Mouse (Mus musculus) myocyte (in vitro differentiated cells): ENCODE results near the gene Ung.

ENCODE experiments used
- CEBPB ChIP-seq: IDR thresholded peaks from 2 replicates; pipeline ENCODE4 v1.6.1; 2011; ENCODE audit warnings: mild to moderate bottlenecking, moderate library complexity; ENCODE audit not compliant: poor library complexity, insufficient read depth, severe bottlenecking
- E2F4 ChIP-seq: IDR thresholded peaks from one replicate; pipeline ENCODE4 v1.6.1; 2011; ENCODE audit warnings: mild to moderate bottlenecking, control low read depth, moderate library complexity; ENCODE audit not compliant: insufficient read depth
- MAX ChIP-seq: IDR thresholded peaks from one replicate; pipeline ENCODE4 v1.6.1; 2011; ENCODE audit warnings: low read depth, mild to moderate bottlenecking, control low read depth
- MYOD1 ChIP-seq, 3 experiments: IDR thresholded peaks; one replicate each; pipeline ENCODE4 v1.6.1; 2011; ENCODE audit warnings: control low read depth in 2 of 3, low read depth in 2 of 3, mild to moderate bottlenecking in 2 of 3, moderate library complexity in 1 of 3; ENCODE audit not compliant: insufficient read length in 2 of 3, control insufficient read depth in 1 of 3
- POLR2A ChIP-seq: IDR thresholded peaks from one replicate; pipeline ENCODE4 v1.6.1; 2011; ENCODE audit warnings: low read depth, mild to moderate bottlenecking, control low read depth, moderate library complexity; ENCODE audit not compliant: insufficient read length
- POLR2AphosphoS2 ChIP-seq: IDR thresholded peaks from one replicate; pipeline ENCODE4 v1.6.1; 2011; ENCODE audit warnings: low read depth, control low read depth; ENCODE audit not compliant: insufficient read length
- REST ChIP-seq: IDR thresholded peaks from one replicate; pipeline ENCODE4 v1.6.1; 2011; ENCODE audit warnings: mild to moderate bottlenecking, control low read depth, moderate library complexity; ENCODE audit not compliant: insufficient read depth, insufficient read length
- SRF ChIP-seq: IDR thresholded peaks from one replicate; pipeline ENCODE4 v1.6.1; 2011; ENCODE audit warnings: low read depth; ENCODE audit not compliant: control insufficient read depth, insufficient read length
- TCF12 ChIP-seq: IDR thresholded peaks from one replicate; pipeline ENCODE4 v1.6.1; 2011; ENCODE audit warnings: mild to moderate bottlenecking, control low read depth; ENCODE audit not compliant: poor library complexity, insufficient read depth, severe bottlenecking
- TCF3 ChIP-seq: IDR thresholded peaks from one replicate; pipeline ENCODE4 v1.6.1; 2011; ENCODE audit warnings: low read depth, control low read depth; ENCODE audit not compliant: insufficient read length
- USF1 ChIP-seq: IDR thresholded peaks from one replicate; pipeline ENCODE4 v1.6.1; 2011; ENCODE audit warnings: low read depth, mild to moderate bottlenecking, control low read depth, moderate library complexity

DNA sequence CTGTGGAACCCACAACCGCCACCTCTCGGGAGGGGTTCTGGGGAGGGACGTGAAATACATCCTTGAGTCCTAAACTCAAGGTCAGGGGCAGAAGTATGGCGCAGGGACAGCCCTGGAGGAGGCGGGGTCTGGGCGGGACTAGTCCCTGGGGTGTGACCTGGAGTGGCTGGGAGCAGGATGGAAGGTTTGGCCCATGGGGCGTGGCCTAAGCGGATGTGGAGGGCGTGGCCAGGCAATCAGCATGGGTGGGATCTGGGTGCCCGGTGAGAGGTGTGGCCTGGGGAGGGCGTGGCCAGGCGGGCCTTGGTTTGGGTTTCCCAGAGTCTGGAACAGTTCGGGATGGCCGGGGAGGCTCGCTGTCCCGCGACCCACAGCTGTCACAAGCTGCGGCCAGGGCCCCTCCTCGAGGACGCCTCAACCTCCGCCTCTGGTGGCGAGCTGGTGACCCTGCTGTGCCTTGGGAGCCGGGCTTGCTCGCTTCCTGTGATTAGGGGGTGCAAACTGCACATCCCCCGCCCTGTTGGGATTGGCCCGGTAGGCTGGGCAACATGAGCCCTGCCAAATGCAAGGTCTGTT, 45.5 kb downstream of the Ung start:
- no peak for TF ChIP-seq USF1
- no peak for TF ChIP-seq TCF3
- no peak for TF ChIP-seq TCF12
- TF ChIP-seq POLR2A: peak; percentile 85
- TF ChIP-seq E2F4: no peak
- TF ChIP-seq CEBPB: no peak
- peak; percentile 46 for TF ChIP-seq POLR2AphosphoS2
- no peak for TF ChIP-seq REST
- TF ChIP-seq SRF: peak; percentile 47
- no peak for TF ChIP-seq MAX
- TF ChIP-seq MYOD1 (IDR thresholded peaks at IDR 0.05; ENCODE audit: control insufficient read depth in 1 of 3, insufficient read length in 2 of 3, low read depth in 2 of 3): peak in 2 of 3 experiments; percentile 54 to 78
